Mouse (Mus musculus) neural tube, embryonic 13.5 days (tissue): Measurements from ENCODE around the gene Mt3. TPM values are rescaled to one million over a fixed set of nuclear protein-coding genes. Genes with fewer than 3 reads are reported as not detected.

ENCODE experiments used
- ATAC-seq: fragments of 200-750 bp; cut with Nextera tagmentation; 2 replicates; pipeline ENCODE4 v1.8.0; 2017; ENCODE audit warnings: low read depth, mild to moderate bottlenecking, moderate TSS enrichment, moderate library complexity
- H3K27ac ChIP-seq: fragments of 300-500 bp; sonication (generic); replicated peaks from 2 replicates; pipeline ENCODE4 v1.5.1; 2015; ENCODE audit warnings: moderate library complexity, mild to moderate bottlenecking, inconsistent platforms
- H3K27me3 ChIP-seq: fragments of 300-500 bp; sonication (generic); 2 replicates; pipeline ENCODE4 v1.6.1; 2015; ENCODE audit warnings: mild to moderate bottlenecking, inconsistent platforms
- H3K36me3 ChIP-seq: fragments of 300-500 bp; sonication (generic); 2 replicates; pipeline ENCODE4 v1.6.1; 2015; ENCODE audit warnings: mild to moderate bottlenecking, inconsistent platforms
- H3K4me1 ChIP-seq: fragments of 300-500 bp; sonication (generic); replicated peaks from 2 replicates; pipeline ENCODE4 v1.6.1; 2015; ENCODE audit warnings: inconsistent platforms
- H3K4me2 ChIP-seq: fragments of 300-500 bp; sonication (generic); 2 replicates; pipeline ENCODE4 v1.6.1; 2015; ENCODE audit warnings: inconsistent platforms, mild to moderate bottlenecking, moderate library complexity
- H3K4me3 ChIP-seq: fragments of 300-500 bp; sonication (generic); 2 replicates; pipeline ENCODE4 v1.5.1; 2015; ENCODE audit warnings: mild to moderate bottlenecking, inconsistent platforms
- H3K9ac ChIP-seq: fragments of 300-500 bp; sonication (generic); 2 replicates; pipeline ENCODE4 v1.6.1; 2015; ENCODE audit warnings: moderate library complexity, mild to moderate bottlenecking, inconsistent platforms
- H3K9me3 ChIP-seq: fragments of 300-500 bp; sonication (generic); 2 replicates; pipeline ENCODE4 v1.6.1; 2016; ENCODE audit warnings: inconsistent platforms
- WGBS: fragments of 180-500 bp; shearing (Covaris S2); methylation state at CpG from one replicate; pipeline ENCODE4 v1.1.7; 2015; 5-methylcytosine and 5-hydroxymethylcytosine counted together
- polyA plus RNA-seq: library from polyadenylated mRNA; unstranded; fragments of >200 nt; fragmentation: Nextera tagmentation; extraction: Ambion mirVana; gene quantifications from 2 replicates; pipeline ENCODE4 v1.2.1, GENCODE M21; 2015

Mt3 gene
- polyA plus RNA-seq, 1 experiment from 2014 or later = 131 TPM

- no peaks in the 10 kb centered on the region for H3K9me3 ChIP-seq
- ATAC-seq = no peak; the same call in 1 of the 2 replicates
- WGBS = 2% methylated on average over 25 of the region's 25 CpGs
- H3K27me3 ChIP-seq = peaks cover 98% of the 10 kb centered on the region
- H3K4me3 ChIP-seq = peak overlapping the region; percentile 43
- H3K4me1 ChIP-seq = peaks cover 32% of the 10 kb centered on the region
- no peak overlapping the region for H3K27ac ChIP-seq
- peak overlapping the region; percentile 56; the same call in 1 of the 2 replicates for H3K9ac ChIP-seq
- H3K4me2 ChIP-seq = peak overlapping the region; percentile 87
- no peaks in the 10 kb centered on the region for H3K36me3 ChIP-seq
These were observed 27.5 kb downstream of the Mt3 start for GRCm38 (mm10) chr8:94179713-94180560.

GRCm38 (mm10) chr8:94180561-94180908 lies 28.1 kb downstream of the Mt3 start:
- Histone ChIP-seq H3K36me3 (no peaks in the 10 kb centered on the region), H3K4me2 (no peak overlapping the region), H3K4me3 (no peak overlapping the region), H3K4me1 (peaks cover 32% of the 10 kb centered on the region), H3K27me3 (peaks cover 98% of the 10 kb centered on the region), H3K27ac (no peak overlapping the region), H3K9me3 (no peaks in the 10 kb centered on the region), H3K9ac (no peak overlapping the region)
- no peak for ATAC-seq
- 85% methylated on average over 1 of the region's 1 CpGs for WGBS

GRCm38 (mm10) chr8:94182055-94182929 lies 29.9 kb downstream of the Mt3 start:
- no peak overlapping the region for H3K4me3 ChIP-seq
- H3K4me2 ChIP-seq = peak overlapping the region; percentile 44; the same call in 1 of the 2 replicates
- no peak overlapping the region for H3K9ac ChIP-seq
- H3K4me1 ChIP-seq = peaks cover 42% of the 10 kb centered on the region
- H3K36me3 ChIP-seq = no peaks in the 10 kb centered on the region
- no peaks in the 10 kb centered on the region for H3K9me3 ChIP-seq
- no peak for ATAC-seq
- H3K27ac ChIP-seq = no peak overlapping the region
- WGBS = 59% methylated on average over 13 of the region's 13 CpGs
- peaks cover 98% of the 10 kb centered on the region for H3K27me3 ChIP-seq

- H3K9ac ChIP-seq = no peak overlapping the region; the same call in 1 of the 2 replicates
- under 1% methylated on average over 16 of the region's 16 CpGs for WGBS
These were observed 30.7 kb downstream of the Mt3 start for GRCm38 (mm10) chr8:94183117-94183516.

GRCm38 (mm10) chr8:94184357-94184843 lies 32.0 kb downstream of the Mt3 start:
- Histone ChIP-seq H3K9ac (no peak overlapping the region), H3K27me3 (peaks cover 82% of the 10 kb centered on the region), H3K27ac (no peak overlapping the region), H3K4me3 (no peak overlapping the region), H3K9me3 (no peaks in the 10 kb centered on the region), H3K36me3 (no peaks in the 10 kb centered on the region), H3K4me1 (peaks cover 39% of the 10 kb centered on the region), H3K4me2 (no peak overlapping the region)
- WGBS = 21% methylated on average over 12 of the region's 12 CpGs
- no peak for ATAC-seq

More at GRCm38 (mm10) chr8:94183117-94183516, 30.7 kb downstream of the Mt3 start:
- 0 out of 2 replicates have a peak, but pooled peaks have one; percentile 42 for ATAC-seq
- Histone ChIP-seq H3K4me3 (peak overlapping the region; percentile 18), H3K4me2 (peak overlapping the region; percentile 44), H3K27me3 (peaks cover 95% of the 10 kb centered on the region), H3K4me1 (peaks cover 49% of the 10 kb centered on the region), H3K36me3 (no peaks in the 10 kb centered on the region), H3K9me3 (no peaks in the 10 kb centered on the region), H3K27ac (no peak overlapping the region)

GRCm38 (mm10) chr8:94185791-94186190 lies 33.4 kb downstream of the Mt3 start:
- Histone ChIP-seq H3K27me3 (peaks cover 73% of the 10 kb centered on the region), H3K9me3 (no peaks in the 10 kb centered on the region), H3K4me1 (peaks cover 30% of the 10 kb centered on the region), H3K27ac (no peak overlapping the region), H3K9ac (no peak overlapping the region), H3K4me3 (no peak overlapping the region), H3K4me2 (no peak overlapping the region), H3K36me3 (no peaks in the 10 kb centered on the region)
- no peak for ATAC-seq
- whole genome bisulfite sequencing = 59% methylated on average over 6 of the region's 6 CpGs

GRCm38 (mm10) chr8:94186542-94186941 lies 34.1 kb downstream of the Mt3 start:
- WGBS = 3% methylated on average over 17 of the region's 17 CpGs
- peak; percentile 59 for ATAC-seq

GRCm38 (mm10) chr8:94187290-94188002 lies 35.0 kb downstream of the Mt3 start:
- H3K9ac ChIP-seq = no peak overlapping the region
- H3K4me2 ChIP-seq = peak overlapping the region; percentile 32; the same call in 1 of the 2 replicates
- WGBS = 26% methylated on average over 21 of the region's 21 CpGs

More at GRCm38 (mm10) chr8:94186542-94186941, 34.1 kb downstream of the Mt3 start:
- Histone ChIP-seq H3K9me3 (no peaks in the 10 kb centered on the region), H3K4me2 (peak overlapping the region; percentile 32), H3K9ac (no peak overlapping the region), H3K36me3 (no peaks in the 10 kb centered on the region), H3K27ac (no peak overlapping the region), H3K4me3 (no peak overlapping the region), H3K27me3 (peaks cover 68% of the 10 kb centered on the region), H3K4me1 (peaks cover 36% of the 10 kb centered on the region)

GRCm38 (mm10) chr8:94189275-94190031 lies 37.0 kb downstream of the Mt3 start:
- Histone ChIP-seq H3K36me3 (no peaks in the 10 kb centered on the region), H3K27ac (0 out of 2 replicates have a peak overlapping the region, but pooled peaks have one; percentile 25), H3K4me3 (no peak overlapping the region), H3K27me3 (peaks cover 39% of the 10 kb centered on the region), H3K9ac (no peak overlapping the region), H3K4me2 (no peak overlapping the region), H3K4me1 (peaks cover 25% of the 10 kb centered on the region), H3K9me3 (no peaks in the 10 kb centered on the region)
- peak; percentile 42; the same call in 1 of the 2 replicates for ATAC-seq
- WGBS = 65% methylated on average over 13 of the region's 13 CpGs

More at GRCm38 (mm10) chr8:94187290-94188002, 35.0 kb downstream of the Mt3 start:
- Histone ChIP-seq H3K27ac (no peak overlapping the region), H3K27me3 (peaks cover 59% of the 10 kb centered on the region), H3K4me3 (no peak overlapping the region), H3K4me1 (peaks cover 36% of the 10 kb centered on the region), H3K36me3 (no peaks in the 10 kb centered on the region), H3K9me3 (no peaks in the 10 kb centered on the region)
- ATAC-seq = no peak

GRCm38 (mm10) chr8:94191101-94191691 lies 38.8 kb downstream of the Mt3 start:
- Histone ChIP-seq H3K27ac (no peak overlapping the region), H3K9ac (peak overlapping the region; percentile 17; the same call in 1 of the 2 replicates), H3K9me3 (no peaks in the 10 kb centered on the region), H3K36me3 (no peaks in the 10 kb centered on the region), H3K27me3 (peaks cover 21% of the 10 kb centered on the region), H3K4me2 (peak overlapping the region; percentile 53), H3K4me3 (peak overlapping the region; percentile 30), H3K4me1 (peaks cover 25% of the 10 kb centered on the region)
- ATAC-seq = no peak
- WGBS = 28% methylated on average over 21 of the region's 21 CpGs
